Mouse (Mus musculus) stomach, postnatal 0 days (tissue): Measurements from ENCODE around the gene Erbb4. TPM values are rescaled to one million over a fixed set of nuclear protein-coding genes. Genes with fewer than 3 reads are reported as not detected.

Source experiments
- ATAC-seq: fragments of 200-750 bp; cut with Nextera tagmentation; 2 replicates; pipeline ENCODE4 v1.8.0; 2017; ENCODE audit not compliant: low FRiP score, low TSS enrichment
- DNase-seq: peaks from one replicate; pipeline ENCODE4 v3.0.0-alpha.2; 2016; ENCODE audit warnings: low spot score
- H3K27ac ChIP-seq: fragments of 300-500 bp; sonication (generic); replicated peaks from 2 replicates; pipeline ENCODE4 v1.5.1; 2014; ENCODE audit warnings: mild to moderate bottlenecking, control low read depth
- H3K27me3 ChIP-seq: fragments of 300-500 bp; sonication (generic); 2 replicates; pipeline ENCODE4 v1.6.1; 2014; ENCODE audit warnings: low read length; ENCODE audit not compliant: control insufficient read depth, insufficient read depth
- H3K36me3 ChIP-seq: fragments of 300-500 bp; sonication (generic); 2 replicates; pipeline ENCODE4 v1.6.1; 2014; ENCODE audit warnings: low read length, mixed read lengths; ENCODE audit not compliant: control insufficient read depth, insufficient read depth
- H3K4me1 ChIP-seq: fragments of 300-500 bp; sonication (generic); replicated peaks from 2 replicates; pipeline ENCODE4 v1.6.1; 2014; ENCODE audit warnings: antibody characterized with exemption; ENCODE audit not compliant: control insufficient read depth, insufficient read depth
- H3K4me2 ChIP-seq: fragments of 300-500 bp; sonication (generic); replicated peaks from 2 replicates; pipeline ENCODE4 v1.6.1; 2014; ENCODE audit warnings: low read depth, mild to moderate bottlenecking, control low read depth, moderate library complexity
- H3K4me3 ChIP-seq: fragments of 300-500 bp; sonication (generic); 2 replicates; pipeline ENCODE4 v1.5.1; 2014; ENCODE audit warnings: low read depth, low read length, control low read depth
- H3K9ac ChIP-seq: fragments of 300-500 bp; sonication (generic); 2 replicates; pipeline ENCODE4 v1.6.1; 2014; ENCODE audit warnings: mild to moderate bottlenecking, low read length, control low read depth, mixed read lengths
- H3K9me3 ChIP-seq: fragments of 300-500 bp; sonication (generic); 2 replicates; pipeline ENCODE4 v1.6.1; 2016; ENCODE audit warnings: low read length; ENCODE audit not compliant: control insufficient read depth
- CTCF ChIP-seq: IDR thresholded peaks from 2 replicates; pipeline ENCODE4 v1.5.1; 2016; ENCODE audit warnings: antibody characterized with exemption, low read depth, mild to moderate bottlenecking, moderate library complexity
- EP300 ChIP-seq: optimal IDR thresholded peaks from 2 replicates; pipeline ENCODE3; 2016; ENCODE audit warnings: antibody characterized with exemption
- WGBS: fragments of 180-500 bp; shearing (Covaris S2); extraction: QIAGEN DNeasy Blood & Tissue Kit; methylation state at CpG from one replicate; pipeline ENCODE4 v1.1.7; 2014; 5-methylcytosine and 5-hydroxymethylcytosine counted together
- polyA plus RNA-seq: library from polyadenylated mRNA; unstranded; fragments of >200 nt; fragmentation: Nextera tagmentation; extraction: Ambion mirVana; gene quantifications from 2 replicates; pipeline ENCODE4 v1.2.1, GENCODE M21; 2015

The Erbb4 gene
- polyA plus RNA-seq, 1 experiment from 2014 or later = not detected

- Histone ChIP-seq H3K4me1 (no peaks in the 10 kb centered on the region), H3K27ac (no peak overlapping the region), H3K4me2 (no peak overlapping the region), H3K27me3 (no peaks in the 10 kb centered on the region), H3K9me3 (no peaks in the 10 kb centered on the region), H3K36me3 (no peaks in the 10 kb centered on the region), H3K4me3 (no peak overlapping the region), H3K9ac (no peak overlapping the region)
- no peak for DNase-seq
- 53% methylated on average over 4 of the region's 4 CpGs for WGBS
- no peak for ATAC-seq
- TF ChIP-seq EP300 = no peak
- no peak for TF ChIP-seq CTCF
Measured at GRCm38 (mm10) chr1:68305813-68306212, 802.0 kb downstream of the Erbb4 start.

- WGBS = 52% methylated on average over 2 of the region's 2 CpGs
- H3K27me3 ChIP-seq = no peaks in the 10 kb centered on the region
- H3K4me2 ChIP-seq = no peak overlapping the region
- TF ChIP-seq EP300 = no peak
- H3K9ac ChIP-seq = no peak overlapping the region
- H3K4me1 ChIP-seq = no peaks in the 10 kb centered on the region
- DNase-seq (no peak), ATAC-seq (no peak)
- H3K27ac ChIP-seq = no peak overlapping the region
- H3K36me3 ChIP-seq = no peaks in the 10 kb centered on the region
- H3K9me3 ChIP-seq = no peaks in the 10 kb centered on the region
- no peak overlapping the region for H3K4me3 ChIP-seq
Measured at GRCm38 (mm10) chr1:68284443-68284842, 823.4 kb downstream of the Erbb4 start.

- no peaks in the 10 kb centered on the region for H3K4me1 ChIP-seq
- no peak overlapping the region for H3K27ac ChIP-seq
- no peaks in the 10 kb centered on the region for H3K27me3 ChIP-seq
- no peak overlapping the region for H3K4me2 ChIP-seq
- no peak for TF ChIP-seq CTCF
- TF ChIP-seq EP300 = no peak
- H3K36me3 ChIP-seq = no peaks in the 10 kb centered on the region
- no peak overlapping the region for H3K9ac ChIP-seq
- DNase-seq (no peak), ATAC-seq (no peak)
- H3K4me3 ChIP-seq = no peak overlapping the region
- WGBS = 61% methylated on average over 5 of the region's 5 CpGs
- no peaks in the 10 kb centered on the region for H3K9me3 ChIP-seq
Measured at GRCm38 (mm10) chr1:68275819-68276218, 832.0 kb downstream of the Erbb4 start.

GRCm38 (mm10) chr1:68178580-68178979, 929.3 kb downstream of the Erbb4 start:
- no peak overlapping the region for H3K4me2 ChIP-seq
- TF ChIP-seq CTCF (no peak), EP300 (no peak)
- H3K4me3 ChIP-seq = no peak overlapping the region
- H3K36me3 ChIP-seq = no peaks in the 10 kb centered on the region
- H3K9me3 ChIP-seq = no peaks in the 10 kb centered on the region
- no peaks in the 10 kb centered on the region for H3K27me3 ChIP-seq
- DNase-seq (no peak), ATAC-seq (no peak)
- H3K4me1 ChIP-seq = no peaks in the 10 kb centered on the region
- WGBS = 33% methylated on average over 3 of the region's 3 CpGs
- H3K9ac ChIP-seq = no peak overlapping the region
- no peak overlapping the region for H3K27ac ChIP-seq

DNA sequence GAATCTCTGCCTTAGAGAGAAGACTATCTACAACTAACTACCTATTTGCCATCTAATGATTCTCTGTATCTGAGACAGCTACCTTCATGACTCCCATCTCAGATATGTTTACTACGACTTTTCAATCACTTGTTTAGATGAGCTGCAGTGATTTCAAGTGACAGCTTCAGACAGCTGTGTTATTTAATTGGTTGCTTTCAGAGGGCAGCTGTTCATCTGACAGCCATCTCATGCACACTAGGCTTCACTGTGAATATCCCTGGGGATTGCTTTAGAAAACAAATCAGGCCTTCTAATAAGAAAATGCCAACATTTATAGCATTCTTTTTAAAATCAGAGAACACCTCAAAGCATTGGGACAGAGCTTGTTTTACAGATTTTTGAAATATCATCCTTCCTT, 952.6 kb downstream of the Erbb4 start:
- 50% methylated on average over 1 of the region's 1 CpGs for WGBS
- Histone ChIP-seq H3K4me3 (no peak overlapping the region), H3K36me3 (no peaks in the 10 kb centered on the region), H3K9ac (no peak overlapping the region), H3K27ac (no peak overlapping the region), H3K4me2 (no peak overlapping the region), H3K27me3 (no peaks in the 10 kb centered on the region), H3K4me1 (no peaks in the 10 kb centered on the region), H3K9me3 (no peaks in the 10 kb centered on the region)
- no peak for DNase-seq
- no peak for TF ChIP-seq CTCF
- TF ChIP-seq EP300 = no peak
- no peak for ATAC-seq

DNA sequence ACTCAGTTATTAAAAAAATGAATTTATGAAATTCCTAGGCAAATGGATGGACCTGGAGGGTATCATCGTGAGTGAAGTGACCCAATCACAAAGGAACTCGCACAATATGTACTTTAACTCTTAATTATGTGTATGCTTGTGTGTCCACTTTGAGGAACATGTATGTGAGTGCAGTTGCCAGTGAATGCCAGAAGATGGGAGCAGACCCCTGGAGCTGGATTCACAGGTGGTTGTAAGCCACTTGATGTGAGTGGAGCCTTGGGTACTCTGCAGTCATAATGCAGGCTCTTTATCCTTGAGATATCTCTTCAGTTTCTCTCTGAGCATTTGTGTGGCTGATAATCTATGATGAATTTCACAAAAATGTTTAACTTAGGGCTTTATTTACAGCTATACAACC, 957.3 kb downstream of the Erbb4 start:
- no peaks in the 10 kb centered on the region for H3K4me1 ChIP-seq
- no peak overlapping the region for H3K27ac ChIP-seq
- ATAC-seq (no peak), DNase-seq (peak; percentile 15)
- H3K4me3 ChIP-seq = no peak overlapping the region
- no peak overlapping the region for H3K9ac ChIP-seq
- no peak overlapping the region for H3K4me2 ChIP-seq
- no peaks in the 10 kb centered on the region for H3K36me3 ChIP-seq
- TF ChIP-seq CTCF (peak; percentile 53), EP300 (no peak)
- WGBS = 72% methylated on average over 2 of the region's 2 CpGs
- no peaks in the 10 kb centered on the region for H3K9me3 ChIP-seq
- H3K27me3 ChIP-seq = no peaks in the 10 kb centered on the region
